Mouse (Mus musculus) MEL (cell line): ENCODE data around the gene Snd1. TPM values are rescaled to one million over a fixed set of nuclear protein-coding genes. Genes with fewer than 3 reads are reported as not detected.

Experiments used
- DNase-seq: peaks from one replicate; pipeline ENCODE4 v3.0.0; 2011; ENCODE audit warnings: low read depth, low spot score
- H3K27ac ChIP-seq: 2 replicates; pipeline ENCODE4 v1.5.1; 2012; ENCODE audit warnings: low read depth, mild to moderate bottlenecking, control low read depth, low read length, moderate library complexity; ENCODE audit not compliant: control insufficient read depth
- H3K27me3 ChIP-seq, 2 experiments: fragments of 150-350 bp in 1 of 2; sonication (generic) in 1 of 2; 2 replicates each; pipeline ENCODE4 v1.6.1; 2012; ENCODE audit warnings: low read length in 2 of 2, mild to moderate bottlenecking in 2 of 2, improper control_type of control experiment in 1 of 2, moderate library complexity in 1 of 2; ENCODE audit not compliant: insufficient read depth in 2 of 2, control insufficient read depth in 1 of 2
- H3K36me3 ChIP-seq, 2 experiments: 2 replicates each; pipeline ENCODE4 v1.6.1; 2012 to 2014; ENCODE audit warnings: low read length in 2 of 2, improper control_type of control experiment in 1 of 2, inconsistent platforms in 1 of 2, mild to moderate bottlenecking in 1 of 2; ENCODE audit not compliant: insufficient read depth in 2 of 2, control insufficient read depth in 1 of 2
- H3K4me1 ChIP-seq, 2 experiments: fragments of 150-350 bp in 1 of 2; sonication (generic) in 1 of 2; 2 replicates each; pipeline ENCODE4 v1.6.1; 2012; ENCODE audit warnings: low read length in 2 of 2, improper control_type of control experiment in 1 of 2, mild to moderate bottlenecking in 1 of 2; ENCODE audit not compliant: insufficient read depth in 2 of 2, control insufficient read depth in 1 of 2
- H3K4me3 ChIP-seq, 2 experiments: fragments of 150-350 bp in 1 of 2; sonication (generic) in 1 of 2; 2 replicates each; pipeline ENCODE4 v1.5.1; 2012; ENCODE audit warnings: low read depth in 2 of 2, low read length in 2 of 2, mild to moderate bottlenecking in 2 of 2, moderate library complexity in 2 of 2, control low read depth in 1 of 2, improper control_type of control experiment in 1 of 2; ENCODE audit not compliant: control insufficient read depth in 1 of 2, insufficient read depth in 1 of 2
- H3K79me2 ChIP-seq: 2 replicates; pipeline ENCODE4 v1.6.1; 2012; ENCODE audit warnings: mild to moderate bottlenecking, low read length, moderate library complexity; ENCODE audit not compliant: control insufficient read depth, poor library complexity, insufficient read depth
- H3K9ac ChIP-seq: 2 replicates; pipeline ENCODE4 v1.6.1; 2012; ENCODE audit warnings: low read depth, mild to moderate bottlenecking, control low read depth, low read length, moderate library complexity; ENCODE audit not compliant: control insufficient read depth, poor library complexity, severe bottlenecking
- H3K9me3 ChIP-seq: fragments of 150-350 bp; sonication (generic); replicated peaks from 2 replicates; pipeline ENCODE4 v1.6.1; 2012; ENCODE audit warnings: mild to moderate bottlenecking, low read length, improper control_type of control experiment, moderate library complexity; ENCODE audit not compliant: insufficient read depth
- BHLHE40 ChIP-seq: IDR thresholded peaks from 2 replicates; pipeline ENCODE4 v1.6.1; 2012; ENCODE audit warnings: low read depth, mild to moderate bottlenecking, inconsistent platforms, low read length, improper control_type of control experiment, borderline replicate concordance
- CHD1 ChIP-seq: IDR thresholded peaks from 2 replicates; pipeline ENCODE4 v1.6.1; 2012; ENCODE audit warnings: low read depth, mild to moderate bottlenecking, inconsistent platforms, low read length, improper control_type of control experiment
- GATA1 ChIP-seq: IDR thresholded peaks from 2 replicates; pipeline ENCODE4 v1.6.1; 2011; ENCODE audit warnings: low read depth, low read length, improper control_type of control experiment
- JUND ChIP-seq: IDR thresholded peaks from 2 replicates; pipeline ENCODE4 v1.6.1; 2011; ENCODE audit warnings: low read depth, mild to moderate bottlenecking, improper control_type of control experiment, low read length
- KAT2A ChIP-seq: conservative IDR thresholded peaks from 2 replicates; pipeline ENCODE4 v1.6.1; 2012; ENCODE audit warnings: low read depth, low read length, improper control_type of control experiment, inconsistent platforms
- MAFK ChIP-seq: IDR thresholded peaks from 2 replicates; pipeline ENCODE4 v1.6.1; 2011; ENCODE audit warnings: low read depth, mild to moderate bottlenecking, low read length, improper control_type of control experiment, borderline replicate concordance
- MAX ChIP-seq: IDR thresholded peaks from 2 replicates; pipeline ENCODE4 v1.6.1; 2011; ENCODE audit warnings: low read length, improper control_type of control experiment
- MEF2A ChIP-seq: IDR thresholded peaks from 2 replicates; pipeline ENCODE4 v1.6.1; 2014; ENCODE audit warnings: low read depth, mild to moderate bottlenecking, inconsistent platforms, low read length, improper control_type of control experiment; ENCODE audit not compliant: poor library complexity, insufficient replicate concordance, severe bottlenecking; ENCODE audit errors: extremely low read depth
- MXI1 ChIP-seq: IDR thresholded peaks from 2 replicates; pipeline ENCODE4 v1.6.1; 2011; ENCODE audit warnings: mild to moderate bottlenecking, low read depth, low read length, improper control_type of control experiment
- MYB ChIP-seq: IDR thresholded peaks from 2 replicates; pipeline ENCODE4 v1.6.1; 2011; ENCODE audit warnings: mild to moderate bottlenecking, low read depth, low read length, improper control_type of control experiment
- MYC ChIP-seq: IDR thresholded peaks from 2 replicates; pipeline ENCODE4 v1.6.1; 2011; ENCODE audit warnings: low read depth, mild to moderate bottlenecking, low read length, improper control_type of control experiment, moderate library complexity
- NELFE ChIP-seq: IDR thresholded peaks from 2 replicates; pipeline ENCODE4 v1.6.1; 2011; ENCODE audit warnings: low read depth, low read length, improper control_type of control experiment
- POLR2A ChIP-seq, 2 experiments: IDR thresholded peaks; 2 replicates each; pipeline ENCODE4 v1.6.1; 2011 to 2012; ENCODE audit warnings: low read length in 2 of 2, mild to moderate bottlenecking in 2 of 2, control low read depth in 1 of 2, improper control_type of control experiment in 1 of 2, low read depth in 1 of 2, moderate library complexity in 1 of 2; ENCODE audit not compliant: control insufficient read depth in 1 of 2, insufficient read depth in 1 of 2, poor library complexity in 1 of 2
- POLR2AphosphoS2 ChIP-seq: IDR thresholded peaks from 2 replicates; pipeline ENCODE4 v1.6.1; 2011; ENCODE audit warnings: low read length, improper control_type of control experiment
- RAD21 ChIP-seq: IDR thresholded peaks from 2 replicates; pipeline ENCODE4 v1.6.1; 2011; ENCODE audit warnings: mild to moderate bottlenecking, low read depth, low read length, improper control_type of control experiment
- SIN3A ChIP-seq: IDR thresholded peaks from 2 replicates; pipeline ENCODE4 v1.6.1; 2012; ENCODE audit warnings: low read length, improper control_type of control experiment, inconsistent platforms
- SMC3 ChIP-seq: IDR thresholded peaks from 2 replicates; pipeline ENCODE4 v1.6.1; 2011; ENCODE audit warnings: low read depth, low read length, improper control_type of control experiment
- ZNF384 ChIP-seq: IDR thresholded peaks from 2 replicates; pipeline ENCODE4 v1.6.1; 2012; ENCODE audit warnings: low read depth, mild to moderate bottlenecking, inconsistent platforms, low read length, improper control_type of control experiment
- polyA plus RNA-seq, 2 experiments: library from polyadenylated mRNA; stranded (reverse) in 1 of 2; unstranded in 1 of 2; fragments of >175 nt in 1 of 2; fragments of >200 nt in 1 of 2; gene quantifications; 2 replicates each; pipeline versions ENCODE4 v1.2.1 to v1.2.4; 2012; ENCODE audit warnings: low replicate concordance in 2 of 2, low read depth in 1 of 2; ENCODE audit not compliant: insufficient read length in 2 of 2, insufficient read depth in 1 of 2, missing spikeins in 1 of 2
- total RNA-seq: library from RNA; depleted of rRNA; stranded (reverse); fragments of 300-350 nt; gene quantifications from 2 replicates; pipeline ENCODE4 v1.2.3, GENCODE M21; 2012

Snd1 gene
- total and polyA plus RNA-seq, 3 experiments = 192 to 280 TPM; not detected in 1

DNA sequence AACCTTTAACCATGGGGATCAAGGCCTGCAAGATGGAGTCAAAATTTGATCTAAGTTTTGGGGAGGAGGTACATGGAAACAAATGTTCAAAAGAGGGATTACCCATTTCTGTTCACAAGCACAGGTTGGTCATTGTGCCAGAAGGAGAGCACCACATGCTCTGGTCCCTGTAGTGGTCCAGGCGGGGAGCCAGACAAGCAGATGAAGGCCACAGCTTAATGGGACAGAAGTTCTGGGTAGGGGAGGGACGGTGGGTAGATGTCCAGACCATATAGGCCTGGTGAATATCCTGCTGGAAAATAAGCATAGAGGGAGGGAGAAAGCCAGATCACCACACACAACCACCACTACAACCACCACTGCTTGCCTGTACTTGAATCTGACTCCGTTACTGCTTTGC is 503.9 kb downstream of the Snd1 start:
- Histone ChIP-seq H3K27ac (no peak overlapping the region), H3K9me3 (no peaks in the 10 kb centered on the region), H3K9ac (no peak overlapping the region), H3K79me2 (no peaks in the 10 kb centered on the region), H3K27me3 (peaks cover 0 to 5% of the 10 kb centered on the region in 2 experiments; a peak in 2 of 4 replicates), H3K36me3 (no peaks in the 10 kb centered on the region), H3K4me1 (no peaks in the 10 kb centered on the region), H3K4me3 (no peak overlapping the region)
- TF ChIP-seq JUND (no peak), SIN3A (no peak), RAD21 (no peak), MAX (no peak), NELFE (no peak), GATA1 (no peak), MYC (no peak)
- DNase-seq = no peak

GRCm38 (mm10) chr6:28979586-28979985 is 504.6 kb downstream of the Snd1 start:
- TF ChIP-seq MXI1 (no peak), SMC3 (no peak), POLR2AphosphoS2 (no peak), POLR2A (IDR thresholded peaks at IDR 0.05; ENCODE audit: control insufficient read depth in 1 of 2, insufficient read depth in 1 of 2, low read depth in 1 of 2, low read length in 2 of 2, poor library complexity in 1 of 2) (no peak), MAFK (no peak), MEF2A (no peak)
- H3K4me1 ChIP-seq = no peaks in the 10 kb centered on the region
- no peak overlapping the region for H3K27ac ChIP-seq
- H3K4me3 ChIP-seq = no peak overlapping the region
- no peaks in the 10 kb centered on the region for H3K9me3 ChIP-seq
- H3K79me2 ChIP-seq = no peaks in the 10 kb centered on the region
- DNase-seq = no peak
- H3K27me3 ChIP-seq = peaks cover 0 to 5% of the 10 kb centered on the region in 2 experiments; a peak in 2 of 4 replicates
- no peaks in the 10 kb centered on the region for H3K36me3 ChIP-seq
- H3K9ac ChIP-seq = no peak overlapping the region

GRCm38 (mm10) chr6:28980219-28980618 is 505.3 kb downstream of the Snd1 start:
- Histone ChIP-seq H3K27me3 (peaks cover 0 to 5% of the 10 kb centered on the region in 2 experiments; a peak in 2 of 4 replicates), H3K9ac (no peak overlapping the region), H3K79me2 (no peaks in the 10 kb centered on the region), H3K4me3 (no peak overlapping the region)
- TF ChIP-seq MXI1 (no peak), MEF2A (no peak), GATA1 (no peak), BHLHE40 (no peak), ZNF384 (no peak), KAT2A (no peak), CHD1 (no peak), MYB (no peak)
- TF ChIP-seq, all 39 proteins: peak for 0
- DNase-seq = no peak
- H3K36me3 ChIP-seq = no peaks in the 10 kb centered on the region
- no peak overlapping the region for H3K27ac ChIP-seq
- H3K4me1 ChIP-seq = no peaks in the 10 kb centered on the region
- H3K9me3 ChIP-seq = no peaks in the 10 kb centered on the region
